Mouse (Mus musculus) ovary, postnatal 14 days (tissue): Measurements from ENCODE around the gene Desi1.
"Not testable (repeated sequence)": the region's sequence is repeated elsewhere in the genome, so short reads cannot be mapped to it uniquely, and the experiment has no call there.

Experiments
- DNase-seq: peaks from one replicate; pipeline ENCODE4 v3.0.0; 2022; ENCODE audit warnings: low spot score

Gene Desi1

GRCm38 (mm10) chr15:82017461-82017860 lies 16.2 kb downstream of the Desi1 start:
- no peak for DNase-seq

- DNase-seq: no peak
These were observed 16.8 kb downstream of the Desi1 start for GRCm38 (mm10) chr15:82016830-82017229.

DNA sequence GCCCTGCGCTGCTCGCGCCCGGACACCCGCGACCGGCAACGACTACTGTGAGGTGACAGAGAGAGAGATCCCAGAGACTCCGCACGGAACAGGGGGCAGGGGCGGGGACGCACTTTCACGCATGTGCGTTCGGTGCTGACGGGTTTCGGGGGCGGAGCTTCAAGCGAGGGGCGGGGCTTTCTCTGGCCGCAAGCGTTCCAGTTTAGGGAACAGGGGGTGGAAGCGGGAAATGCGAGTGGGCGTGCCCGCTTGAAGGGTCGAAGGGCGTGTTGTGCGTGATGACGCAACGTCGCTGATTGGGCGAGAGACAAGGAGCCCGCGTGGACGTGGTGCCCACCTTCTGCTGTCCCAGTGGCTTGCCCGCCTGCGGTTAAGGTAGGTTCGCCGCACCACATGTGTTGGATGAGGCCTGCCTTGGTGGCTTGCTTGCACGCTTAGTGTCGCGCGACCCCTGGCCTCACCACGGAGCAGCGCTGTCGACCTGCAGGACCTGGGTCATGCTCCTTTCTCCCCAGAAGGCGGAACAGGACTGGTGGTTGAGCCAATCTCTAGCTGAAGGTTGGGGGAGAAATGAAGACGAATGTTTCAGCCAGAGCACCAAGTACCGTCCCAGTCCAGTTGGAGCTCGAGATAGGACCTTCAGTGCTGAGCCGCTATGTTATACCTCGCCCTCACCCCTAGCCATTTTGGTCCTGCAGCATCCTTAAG lies 17.4 kb downstream of the Desi1 start:
- DNase-seq: peak; percentile 99

DNA sequence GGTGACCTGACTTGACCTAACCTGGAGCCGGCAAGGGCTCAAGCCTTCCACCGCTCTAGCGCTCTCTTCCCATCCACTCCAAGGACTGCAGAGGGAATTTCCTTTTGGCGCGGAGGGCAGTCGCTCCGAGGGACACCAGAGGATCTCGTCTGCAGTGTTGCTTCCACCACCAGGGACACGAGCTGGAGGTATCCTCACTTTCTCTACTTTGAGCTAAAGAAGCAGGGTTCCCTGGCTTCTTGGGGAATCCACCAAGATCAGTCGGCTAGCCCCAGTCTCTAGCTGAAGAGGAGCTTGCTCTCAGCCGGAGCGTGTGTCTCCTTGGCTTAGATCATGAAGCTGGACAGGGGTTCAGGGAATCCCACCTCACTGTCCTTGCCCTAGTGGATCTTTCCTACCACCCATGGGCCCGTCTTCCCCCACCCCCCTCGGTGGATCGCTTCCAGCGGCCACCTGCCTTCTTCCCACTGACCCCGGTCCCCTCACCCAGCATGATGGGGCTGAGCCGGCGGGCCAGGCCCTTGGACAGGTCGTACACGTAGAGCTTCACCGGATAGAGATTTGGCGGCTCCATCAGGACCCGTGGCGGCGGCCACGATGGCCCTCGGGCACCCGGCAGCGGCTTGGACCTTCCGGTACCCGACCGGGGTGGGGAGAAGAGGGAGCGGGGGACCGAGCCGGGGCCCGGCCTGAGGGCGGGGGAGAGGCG lies 18.1 kb downstream of the Desi1 start:
- DNase-seq: no peak

- no peak for DNase-seq
These were observed 18.8 kb downstream of the Desi1 start for GRCm38 (mm10) chr15:82014745-82015391.

- DNase-seq: no peak
These were observed 21.7 kb downstream of the Desi1 start for GRCm38 (mm10) chr15:82011947-82012346.

DNA sequence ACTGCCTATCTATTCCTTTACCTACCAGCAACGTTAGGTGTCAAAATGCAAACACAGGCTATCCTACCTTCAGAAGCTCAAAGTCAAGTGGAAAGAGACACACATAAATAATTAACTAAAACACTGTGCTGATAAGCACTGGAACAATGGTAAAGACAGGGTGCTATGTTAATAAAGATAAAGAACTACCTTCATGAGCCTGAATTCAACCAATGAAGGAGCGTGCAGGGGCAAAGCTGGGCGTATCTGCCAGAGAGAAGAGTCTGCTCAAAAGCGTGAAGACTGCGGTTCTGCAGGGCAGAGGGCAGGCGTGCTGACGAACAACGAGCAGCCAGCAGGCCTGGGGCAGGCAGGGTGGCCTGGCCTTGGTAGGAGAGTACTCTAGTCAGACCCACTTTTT lies 29.4 kb downstream of the Desi1 start:
- DNase-seq: no peak

DNA sequence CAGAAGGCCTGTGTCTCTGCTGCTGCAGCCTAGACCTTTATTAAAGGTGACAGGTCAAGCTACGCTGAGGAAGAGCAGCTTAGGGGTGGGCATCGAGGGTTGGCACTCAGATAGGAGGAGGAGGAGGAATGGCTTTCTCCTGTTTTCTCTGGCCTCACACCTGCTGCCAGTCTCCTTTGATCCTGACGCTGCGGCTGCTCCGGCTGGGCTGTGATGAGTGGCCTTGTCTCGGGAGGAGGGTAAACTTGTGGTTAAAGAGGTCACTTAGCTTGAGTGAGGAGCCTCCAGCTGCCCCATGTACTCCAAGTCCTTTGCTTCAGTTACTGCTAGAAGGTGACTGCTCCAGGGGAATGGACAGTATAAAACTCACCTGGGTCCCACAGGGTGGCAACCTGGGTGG lies 39.7 kb downstream of the Desi1 start:
- DNase-seq: no peak

GRCm38 (mm10) chr15:81990549-81990948 lies 43.1 kb downstream of the Desi1 start:
- DNase-seq: no peak

- DNase-seq: peak; percentile 91
These were observed 44.1 kb downstream of the Desi1 start for GRCm38 (mm10) chr15:81989371-81990062.

GRCm38 (mm10) chr15:81987646-81988045 lies 46.0 kb downstream of the Desi1 start, which contains the start of gene Xrcc6:
Gene Xrcc6 (plus strand): TSS chr15:81987835.
- DNase-seq: no peak

DNA sequence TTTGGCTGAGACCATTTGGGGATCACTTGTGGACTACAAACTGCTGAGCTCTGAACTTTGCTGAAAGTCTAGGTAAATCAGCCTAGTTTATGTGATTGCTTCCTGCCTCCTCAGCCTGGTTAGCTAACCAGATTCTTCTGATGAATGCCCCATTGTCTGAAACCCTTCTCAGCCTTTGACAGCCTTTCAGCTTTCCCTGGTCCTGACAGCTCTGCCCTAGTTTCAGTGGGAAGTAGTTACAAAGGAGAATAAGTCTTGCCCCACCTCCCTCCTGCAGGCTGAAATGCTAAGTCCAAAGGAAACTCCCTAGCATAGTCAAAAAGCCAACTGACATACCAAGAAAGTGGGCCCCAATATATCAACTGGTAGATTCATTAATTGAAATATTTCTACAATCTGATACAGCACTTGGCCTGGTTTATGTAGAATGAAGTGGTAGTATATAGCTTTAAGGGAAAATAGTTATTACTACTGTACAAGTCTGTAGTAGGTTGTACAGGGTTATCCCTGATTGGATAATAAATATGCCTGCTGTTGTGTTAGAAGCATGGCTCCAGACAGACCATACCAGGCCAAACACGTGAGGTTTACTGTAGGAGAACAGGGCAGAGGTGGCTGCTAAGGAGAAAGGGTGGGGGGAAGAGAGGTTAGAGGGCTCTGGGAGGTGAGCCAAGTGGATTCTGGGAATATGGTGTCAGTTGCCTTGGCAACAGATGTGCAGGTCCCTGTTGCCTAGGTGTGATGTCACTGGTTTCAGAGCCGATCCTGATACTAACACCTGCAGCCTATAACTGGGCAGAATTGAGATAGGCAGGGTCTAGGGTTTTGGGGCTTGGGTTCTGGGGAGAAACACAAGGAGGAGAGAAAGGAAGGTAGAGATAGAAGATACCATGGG lies 48.1 kb downstream of the Desi1 start:
- no peak for DNase-seq

DNA sequence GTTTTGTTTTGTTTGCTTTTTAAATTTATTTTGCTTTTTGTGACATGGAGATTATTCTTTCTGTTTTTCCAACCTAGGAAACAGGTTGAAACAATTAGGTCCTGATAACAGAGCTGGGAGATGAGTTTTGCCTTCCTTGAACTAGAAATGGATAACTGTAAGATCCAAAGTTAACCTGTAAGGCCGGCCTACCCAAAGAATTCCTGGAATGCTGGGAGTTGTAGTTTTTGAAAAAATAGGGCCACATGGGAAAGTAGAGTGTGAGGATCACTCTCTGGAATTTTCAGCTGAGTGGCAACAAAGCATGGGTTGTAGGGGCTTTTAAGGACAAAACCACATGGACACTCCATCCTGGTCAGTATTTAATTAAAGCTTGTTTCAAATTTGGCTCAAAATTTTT lies 51.5 kb downstream of the Desi1 start:
- DNase-seq: no peak

DNA sequence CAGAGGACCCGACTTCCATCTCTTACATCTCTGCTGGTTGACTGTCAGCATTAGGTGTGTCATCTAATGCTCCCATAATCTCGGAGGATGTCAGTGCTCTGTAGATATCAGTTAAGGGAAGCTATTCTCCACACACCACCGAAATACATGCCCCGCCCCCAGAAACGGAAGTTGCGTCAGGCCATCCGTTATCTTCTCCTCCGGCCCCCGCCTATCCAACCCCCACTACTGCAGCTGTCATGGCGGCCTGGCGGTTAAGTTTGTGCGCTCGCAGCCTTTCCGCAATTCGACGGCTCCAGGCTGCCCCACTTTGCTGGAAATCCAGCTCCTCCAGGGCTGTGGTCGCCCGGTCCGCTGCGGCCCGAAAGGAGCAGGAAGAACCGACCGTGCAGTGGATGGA lies 53.3 kb downstream of the Desi1 start, which contains the start of gene 1700029P11Rik:
TSS of gene 1700029P11Rik (plus strand) at position 220 of the 400 bp plus-strand sequence.
- DNase-seq: no peak

- not testable (repeated sequence) for DNase-seq
These were observed 58.5 kb downstream of the Desi1 start for GRCm38 (mm10) chr15:81975156-81975555.

GRCm38 (mm10) chr15:81970498-81970897 lies 63.2 kb downstream of the Desi1 start:
- not testable (repeated sequence) for DNase-seq

DNA sequence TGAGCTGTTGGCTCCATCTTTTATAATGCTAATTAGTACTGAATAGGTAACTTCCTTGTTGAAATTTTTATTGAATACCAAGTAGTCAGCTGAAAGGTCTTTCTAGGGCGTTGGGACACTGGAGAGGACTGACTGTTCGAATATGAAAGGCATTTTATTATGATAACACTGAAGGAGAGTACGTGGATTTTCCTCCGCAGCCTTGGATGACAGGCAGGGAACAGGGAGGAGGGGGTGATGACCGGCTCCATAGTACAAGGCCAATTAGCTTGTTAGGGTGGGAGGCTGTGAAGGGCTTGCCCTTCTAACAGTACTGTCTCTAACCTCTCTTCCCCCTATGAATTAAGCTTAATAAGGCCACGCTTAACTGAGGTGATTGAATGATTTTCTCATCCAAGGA lies 64.0 kb downstream of the Desi1 start:
- not testable (repeated sequence) for DNase-seq

- no peak for DNase-seq
These were observed 64.5 kb downstream of the Desi1 start for GRCm38 (mm10) chr15:81969173-81969572.

DNA sequence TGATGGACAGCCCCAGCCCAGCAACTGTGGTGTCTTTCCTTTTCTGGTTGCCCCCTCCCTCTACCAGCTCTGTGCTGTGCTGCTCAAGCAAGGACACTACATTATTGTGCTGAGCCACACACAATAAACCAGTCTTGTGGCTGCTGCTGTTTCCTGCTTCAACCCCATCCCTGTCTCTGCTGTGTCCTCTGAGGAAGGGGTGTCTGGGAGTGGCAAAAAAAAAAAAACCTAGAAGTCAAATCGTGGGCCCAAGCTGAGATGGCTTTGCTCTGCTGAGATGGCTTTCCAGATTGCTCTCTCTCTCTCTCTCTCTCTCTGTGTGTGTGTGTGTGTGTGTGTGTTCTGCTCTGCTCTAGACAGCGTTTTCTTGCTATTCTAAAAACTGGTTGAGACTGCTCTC lies 65.2 kb downstream of the Desi1 start:
- DNase-seq: no peak

GRCm38 (mm10) chr15:81967821-81968220 lies 65.8 kb downstream of the Desi1 start:
- DNase-seq: no peak
